Mouse (Mus musculus) bone marrow, adult 2 months (tissue): ENCODE measurements around the gene Smad1.

ENCODE experiments used
- CTCF ChIP-seq: fragments of 200-500 bp; IDR thresholded peaks from 2 replicates; pipeline ENCODE4 v1.5.1; 2011; ENCODE audit warnings: low read length, control low read depth; ENCODE audit not compliant: control insufficient read depth, insufficient read depth
- POLR2A ChIP-seq: fragments of 200-500 bp; IDR thresholded peaks from 2 replicates; pipeline ENCODE4 v1.6.1; 2011; ENCODE audit warnings: low read depth, mild to moderate bottlenecking, control low read depth, low read length, borderline replicate concordance; ENCODE audit not compliant: control insufficient read depth

- no peak for TF ChIP-seq CTCF
- TF ChIP-seq POLR2A: no peak
Observed at GRCm38 (mm10) chr8:79389074-79389786, 10.1 kb downstream of the Smad1 start.
